Mouse (Mus musculus): Measurements from ENCODE around the gene Lpcat2. TPM values are rescaled to one million over a fixed set of nuclear protein-coding genes. Genes with fewer than 3 reads are reported as not detected.

Gene Lpcat2
- total and polyA plus RNA-seq, 2 experiments from 2014 or later: 1.5 to 2.8 TPM

GRCm38 (mm10) chr8:92902981-92903380, 47.8 kb downstream of the Lpcat2 start:
- ATAC-seq (ENCODE audit: insufficient read depth, low read depth): no peak
- Histone ChIP-seq H3K4me2 (ENCODE audit: low read depth, low read length) (no peak overlapping the region), H3K36me3 (replicated peaks; ENCODE audit: control insufficient read depth, insufficient read depth, low read length) (no peaks in the 10 kb centered on the region), H3K27me3 (ENCODE audit: control insufficient read depth, insufficient read depth, low read length) (no peaks in the 10 kb centered on the region), H3K4me1 (ENCODE audit: control insufficient read depth, insufficient read depth) (no peaks in the 10 kb centered on the region), H3K9me3 (replicated peaks; ENCODE audit: control insufficient read depth, low read length) (no peaks in the 10 kb centered on the region), H3K4me3 (ENCODE audit: low read depth, low read length) (no peak overlapping the region), H3K9ac (replicated peaks; ENCODE audit: low read depth, low read length) (no peak overlapping the region), H3K27ac (ENCODE audit: low read depth) (no peak overlapping the region)
- WGBS: 80% methylated on average over 2 of the region's 2 CpGs
- TF ChIP-seq EP300 (IDR thresholded peaks at IDR 0.05; ENCODE audit: low read depth) (no peak), CTCF (IDR thresholded peaks at IDR 0.05; ENCODE audit: low read depth) (no peak)
- no peak for DNase-seq (ENCODE audit: low spot score)

- no peak for ATAC-seq (ENCODE audit: insufficient read depth, low read depth)
- no peak overlapping the region for H3K9ac ChIP-seq (replicated peaks; ENCODE audit: low read depth, low read length)
- 80% methylated on average over 11 of the region's 11 CpGs for WGBS
Measured at GRCm38 (mm10) chr8:92903488-92904135, 48.5 kb downstream of the Lpcat2 start.

GRCm38 (mm10) chr8:92906553-92906952, 51.4 kb downstream of the Lpcat2 start:
- ATAC-seq (ENCODE audit: insufficient read depth, low read depth): no peak
- TF ChIP-seq EP300 (IDR thresholded peaks at IDR 0.05; ENCODE audit: low read depth) (no peak), CTCF (IDR thresholded peaks at IDR 0.05; ENCODE audit: low read depth) (no peak)
- H3K9ac ChIP-seq (replicated peaks; ENCODE audit: low read depth, low read length): no peak overlapping the region
- H3K4me2 ChIP-seq (ENCODE audit: low read depth, low read length): no peak overlapping the region
- no peaks in the 10 kb centered on the region for H3K4me1 ChIP-seq (ENCODE audit: control insufficient read depth, insufficient read depth)
- no peaks in the 10 kb centered on the region for H3K9me3 ChIP-seq (replicated peaks; ENCODE audit: control insufficient read depth, low read length)
- no peak overlapping the region for H3K27ac ChIP-seq (ENCODE audit: low read depth)
- 93% methylated on average over 9 of the region's 9 CpGs for WGBS
- H3K4me3 ChIP-seq (ENCODE audit: low read depth, low read length): no peak overlapping the region
- no peaks in the 10 kb centered on the region for H3K27me3 ChIP-seq (ENCODE audit: control insufficient read depth, insufficient read depth, low read length)
- no peaks in the 10 kb centered on the region for H3K36me3 ChIP-seq (replicated peaks; ENCODE audit: control insufficient read depth, insufficient read depth, low read length)
- DNase-seq (ENCODE audit: low spot score): no peak

More at GRCm38 (mm10) chr8:92903488-92904135, 48.5 kb downstream of the Lpcat2 start:
- H3K4me1 ChIP-seq (ENCODE audit: control insufficient read depth, insufficient read depth): no peaks in the 10 kb centered on the region
- H3K27me3 ChIP-seq (ENCODE audit: control insufficient read depth, insufficient read depth, low read length): no peaks in the 10 kb centered on the region
- H3K4me2 ChIP-seq (ENCODE audit: low read depth, low read length): no peak overlapping the region
- H3K9me3 ChIP-seq (replicated peaks; ENCODE audit: control insufficient read depth, low read length): no peaks in the 10 kb centered on the region
- TF ChIP-seq EP300 (IDR thresholded peaks at IDR 0.05; ENCODE audit: low read depth) (no peak), CTCF (IDR thresholded peaks at IDR 0.05; ENCODE audit: low read depth) (no peak)
- no peak overlapping the region for H3K27ac ChIP-seq (ENCODE audit: low read depth)
- H3K4me3 ChIP-seq (ENCODE audit: low read depth, low read length): no peak overlapping the region
- no peak for DNase-seq (ENCODE audit: low spot score)
- no peaks in the 10 kb centered on the region for H3K36me3 ChIP-seq (replicated peaks; ENCODE audit: control insufficient read depth, insufficient read depth, low read length)

GRCm38 (mm10) chr8:92908448-92908847, 53.3 kb downstream of the Lpcat2 start:
- Histone ChIP-seq H3K4me1 (ENCODE audit: control insufficient read depth, insufficient read depth) (no peaks in the 10 kb centered on the region), H3K27me3 (ENCODE audit: control insufficient read depth, insufficient read depth, low read length) (no peaks in the 10 kb centered on the region), H3K27ac (ENCODE audit: low read depth) (no peak overlapping the region), H3K4me2 (ENCODE audit: low read depth, low read length) (no peak overlapping the region), H3K4me3 (ENCODE audit: low read depth, low read length) (no peak overlapping the region), H3K36me3 (replicated peaks; ENCODE audit: control insufficient read depth, insufficient read depth, low read length) (no peaks in the 10 kb centered on the region), H3K9ac (replicated peaks; ENCODE audit: low read depth, low read length) (no peak overlapping the region), H3K9me3 (replicated peaks; ENCODE audit: control insufficient read depth, low read length) (no peaks in the 10 kb centered on the region)
- ATAC-seq (ENCODE audit: insufficient read depth, low read depth): no peak
- TF ChIP-seq CTCF (IDR thresholded peaks at IDR 0.05; ENCODE audit: low read depth) (no peak), EP300 (IDR thresholded peaks at IDR 0.05; ENCODE audit: low read depth) (no peak)
- no peak for DNase-seq (ENCODE audit: low spot score)
- 75% methylated on average over 2 of the region's 2 CpGs for WGBS

- H3K9me3 ChIP-seq (replicated peaks; ENCODE audit: control insufficient read depth, low read length): no peaks in the 10 kb centered on the region
- DNase-seq (ENCODE audit: low spot score) (no peak), ATAC-seq (ENCODE audit: insufficient read depth, low read depth) (no peak)
- TF ChIP-seq EP300 (IDR thresholded peaks at IDR 0.05; ENCODE audit: low read depth) (no peak), CTCF (IDR thresholded peaks at IDR 0.05; ENCODE audit: low read depth) (no peak)
- H3K9ac ChIP-seq (replicated peaks; ENCODE audit: low read depth, low read length): no peak overlapping the region
- H3K27me3 ChIP-seq (ENCODE audit: control insufficient read depth, insufficient read depth, low read length): no peaks in the 10 kb centered on the region
- no peaks in the 10 kb centered on the region for H3K36me3 ChIP-seq (replicated peaks; ENCODE audit: control insufficient read depth, insufficient read depth, low read length)
- H3K4me2 ChIP-seq (ENCODE audit: low read depth, low read length): no peak overlapping the region
- 73% methylated on average over 3 of the region's 3 CpGs for WGBS
- H3K27ac ChIP-seq (ENCODE audit: low read depth): no peak overlapping the region
- no peak overlapping the region for H3K4me3 ChIP-seq (ENCODE audit: low read depth, low read length)
- H3K4me1 ChIP-seq (ENCODE audit: control insufficient read depth, insufficient read depth): no peaks in the 10 kb centered on the region
Measured at GRCm38 (mm10) chr8:92911477-92911876, 56.3 kb downstream of the Lpcat2 start.

DNA sequence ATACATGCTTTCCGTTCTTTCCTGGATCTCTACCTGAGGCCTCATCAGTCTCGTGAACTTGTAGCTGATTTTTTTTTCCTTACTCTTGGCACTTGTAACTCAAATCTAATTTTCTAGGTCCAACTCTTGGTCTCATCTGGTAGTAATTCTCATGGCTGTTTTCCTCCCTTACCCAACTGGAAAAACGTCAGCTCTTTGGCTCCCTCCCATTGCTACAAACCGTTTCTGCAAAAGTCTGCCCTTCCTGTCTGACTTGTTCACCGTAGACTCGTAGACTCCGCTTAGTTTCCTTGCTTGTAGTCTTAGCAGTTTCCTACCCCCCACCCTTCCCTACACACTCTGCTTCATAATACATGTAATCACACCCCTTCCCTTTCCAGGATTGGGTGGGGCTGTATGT, 58.3 kb downstream of the Lpcat2 start:
- H3K27me3 ChIP-seq (ENCODE audit: control insufficient read depth, insufficient read depth, low read length): no peaks in the 10 kb centered on the region
- no peak overlapping the region for H3K4me3 ChIP-seq (ENCODE audit: low read depth, low read length)
- TF ChIP-seq CTCF (IDR thresholded peaks at IDR 0.05; ENCODE audit: low read depth): no peak
- TF ChIP-seq EP300 (IDR thresholded peaks at IDR 0.05; ENCODE audit: low read depth): no peak
- H3K9ac ChIP-seq (replicated peaks; ENCODE audit: low read depth, low read length): no peak overlapping the region
- no peak overlapping the region for H3K4me2 ChIP-seq (ENCODE audit: low read depth, low read length)
- H3K36me3 ChIP-seq (replicated peaks; ENCODE audit: control insufficient read depth, insufficient read depth, low read length): no peaks in the 10 kb centered on the region
- ATAC-seq (ENCODE audit: insufficient read depth, low read depth): no peak
- no peak overlapping the region for H3K27ac ChIP-seq (ENCODE audit: low read depth)
- no peaks in the 10 kb centered on the region for H3K9me3 ChIP-seq (replicated peaks; ENCODE audit: control insufficient read depth, low read length)
- DNase-seq (ENCODE audit: low spot score): no peak
- 70% methylated on average over 7 of the region's 7 CpGs for WGBS
- H3K4me1 ChIP-seq (ENCODE audit: control insufficient read depth, insufficient read depth): no peaks in the 10 kb centered on the region

Measured in heart, postnatal 0 days (tissue).